Mouse (Mus musculus): Measurements from ENCODE around the gene Pcsk4. TPM values are rescaled to one million over a fixed set of nuclear protein-coding genes. Genes with fewer than 3 reads are reported as not detected.

Pcsk4 gene
- total and polyA plus RNA-seq, 3 experiments, result 0.46 to 1.1 TPM; not detected in 1

DNA sequence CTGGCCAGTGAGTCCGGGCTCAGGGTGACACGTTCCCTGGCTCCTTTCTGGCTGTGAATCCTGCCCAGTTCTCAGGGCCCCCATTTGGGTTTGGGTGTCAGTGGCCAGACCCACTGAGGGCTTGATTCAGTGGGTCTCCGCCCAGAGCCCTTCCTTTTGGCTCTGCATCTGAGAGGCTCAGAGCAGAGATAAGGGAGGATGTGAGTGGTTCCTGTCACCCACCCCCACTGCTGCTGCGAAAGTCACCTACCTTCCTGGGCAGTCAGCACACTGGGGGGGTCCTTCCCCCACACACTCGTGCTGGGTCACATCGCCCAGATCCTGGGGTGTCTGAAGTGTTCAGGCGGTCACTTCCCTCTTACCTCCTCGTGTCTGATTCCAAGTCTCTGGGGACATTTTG lies 23.4 kb upstream of the Pcsk4 start:
- H3K4me3 ChIP-seq (replicated peaks in 1 of 3; ENCODE audit: low read depth in 2 of 3, low read length in 2 of 3, poor library complexity in 1 of 3), result no peak overlapping the region
- no peaks in the 10 kb centered on the region for H3K36me3 ChIP-seq (replicated peaks in 1 of 2; ENCODE audit: control insufficient read depth in 1 of 2, insufficient read depth in 1 of 2, low read length in 1 of 2)
- no peak for TF ChIP-seq USF2 (conservative IDR thresholded peaks at IDR 0.05; ENCODE audit: low read depth, low read length)
- no peak for TF ChIP-seq ZKSCAN1 (IDR thresholded peaks at IDR 0.05; ENCODE audit: borderline replicate concordance, low read depth, low read length)
- no peak for TF ChIP-seq MAZ (IDR thresholded peaks at IDR 0.05; ENCODE audit: low read depth, low read length)
- no peak for TF ChIP-seq BHLHE40 (IDR thresholded peaks at IDR 0.05; ENCODE audit: low read depth, low read length)
- no peak for TF ChIP-seq PAX5 (IDR thresholded peaks at IDR 0.05; ENCODE audit: low read length)
- TF ChIP-seq ZMIZ1 (IDR thresholded peaks at IDR 0.05; ENCODE audit: low read depth, low read length), result no peak
- no peak for TF ChIP-seq SIN3A (IDR thresholded peaks at IDR 0.05; ENCODE audit: low read length)
- TF ChIP-seq SMC3 (IDR thresholded peaks at IDR 0.05; ENCODE audit: low read depth, low read length), result no peak
- TF ChIP-seq MAFK (IDR thresholded peaks at IDR 0.05; ENCODE audit: insufficient replicate concordance, low read length), result no peak
- no peak for TF ChIP-seq RCOR1 (conservative IDR thresholded peaks at IDR 0.05; ENCODE audit: low read depth, low read length)
- TF ChIP-seq ETS1 (conservative IDR thresholded peaks at IDR 0.05; ENCODE audit: low read depth, low read length), result no peak
- TF ChIP-seq NRF1 (IDR thresholded peaks at IDR 0.05; ENCODE audit: low read depth, low read length), result no peak
- H3K27me3 ChIP-seq (replicated peaks), result peaks cover 90% of the 10 kb centered on the region
- DNase-seq (ENCODE audit: extremely low read depth), result no peak
- dilution Hi-C loops (cut with MboI; ENCODE audit: extremely low pct_ligation_motif_present, extremely low pct_unique_long_range_greater_than_20kb, low sequenced_read_pairs), result no loop called here
- H3K79me2 ChIP-seq (replicated peaks; ENCODE audit: control insufficient read depth, extremely low read depth, insufficient read depth, poor library complexity, severe bottlenecking), result no peaks in the 10 kb centered on the region
- no peak overlapping the region for H3K27ac ChIP-seq (ENCODE audit: insufficient read depth, low read depth)
- peaks cover 3 to 8% of the 10 kb centered on the region in 2 experiments for H3K4me1 ChIP-seq (ENCODE audit: control insufficient read depth in 1 of 2, insufficient read depth in 2 of 2)
- in situ Hi-C loops (cut with MboI; ENCODE audit: low pct_ligation_motif_present, low pct_unique_long_range_greater_than_20kb, low sequenced_read_pairs), result no loop called here
- peaks cover 6% of the 10 kb centered on the region for H3K9me3 ChIP-seq (replicated peaks; ENCODE audit: low read length)
- H3K4me2 ChIP-seq (ENCODE audit: insufficient read depth, low read depth, poor library complexity, severe bottlenecking), result no peak overlapping the region
- H3K9ac ChIP-seq (ENCODE audit: insufficient read depth, low read depth), result no peak overlapping the region

GRCm38 (mm10) chr10:80351896-80352295 lies 22.6 kb upstream of the Pcsk4 start:
- no peak for DNase-seq (ENCODE audit: extremely low read depth)
- peaks cover 3 to 10% of the 10 kb centered on the region in 2 experiments for H3K4me1 ChIP-seq (ENCODE audit: control insufficient read depth in 1 of 2, insufficient read depth in 2 of 2)
- no peak overlapping the region for H3K27ac ChIP-seq (ENCODE audit: insufficient read depth, low read depth)
- no peak overlapping the region for H3K4me3 ChIP-seq (replicated peaks in 1 of 3; ENCODE audit: low read depth in 2 of 3, low read length in 2 of 3, poor library complexity in 1 of 3)
- dilution Hi-C loops (cut with MboI; ENCODE audit: extremely low pct_ligation_motif_present, extremely low pct_unique_long_range_greater_than_20kb, low sequenced_read_pairs), result no loop called here
- H3K36me3 ChIP-seq (replicated peaks in 1 of 2; ENCODE audit: control insufficient read depth in 1 of 2, insufficient read depth in 1 of 2, low read length in 1 of 2), result no peaks in the 10 kb centered on the region
- in situ Hi-C loops (cut with MboI; ENCODE audit: low pct_ligation_motif_present, low pct_unique_long_range_greater_than_20kb, low sequenced_read_pairs), result no loop called here
- no peak overlapping the region for H3K4me2 ChIP-seq (ENCODE audit: insufficient read depth, low read depth, poor library complexity, severe bottlenecking)
- H3K9me3 ChIP-seq (replicated peaks; ENCODE audit: low read length), result peaks cover 4% of the 10 kb centered on the region
- H3K79me2 ChIP-seq (replicated peaks; ENCODE audit: control insufficient read depth, extremely low read depth, insufficient read depth, poor library complexity, severe bottlenecking), result no peaks in the 10 kb centered on the region
- H3K9ac ChIP-seq (ENCODE audit: insufficient read depth, low read depth), result no peak overlapping the region
- no peak for TF ChIP-seq EP300 (IDR thresholded peaks at IDR 0.05; ENCODE audit: low read length)
- TF ChIP-seq HCFC1 (IDR thresholded peaks at IDR 0.05; ENCODE audit: low read depth, low read length), result no peak
- TF ChIP-seq MAFK (IDR thresholded peaks at IDR 0.05; ENCODE audit: insufficient replicate concordance, low read length), result no peak
- TF ChIP-seq TCF12 (IDR thresholded peaks at IDR 0.05; ENCODE audit: low read depth, low read length), result no peak
- no peak for TF ChIP-seq NELFE (IDR thresholded peaks at IDR 0.05; ENCODE audit: low read depth, low read length)
- TF ChIP-seq USF2 (conservative IDR thresholded peaks at IDR 0.05; ENCODE audit: low read depth, low read length), result no peak
- no peak for TF ChIP-seq MYC (IDR thresholded peaks at IDR 0.05; ENCODE audit: low read depth, low read length)
- no peak for TF ChIP-seq TBP (conservative IDR thresholded peaks at IDR 0.05; ENCODE audit: low read depth, low read length)
- H3K27me3 ChIP-seq (replicated peaks), result peaks cover 90% of the 10 kb centered on the region
